Mouse (Mus musculus) left cerebral cortex, adult 9 months (tissue): ENCODE results near the gene Gm20662.
A peak's percentile ranks its signal among the peaks of the same experiment; 100 is the strongest.

ENCODE experiments used
- DNase-seq, 2 experiments: peaks; one replicate each; pipeline ENCODE4 v3.0.0; 2022; ENCODE audit warnings: low spot score in 2 of 2

Gm20662 gene

DNA sequence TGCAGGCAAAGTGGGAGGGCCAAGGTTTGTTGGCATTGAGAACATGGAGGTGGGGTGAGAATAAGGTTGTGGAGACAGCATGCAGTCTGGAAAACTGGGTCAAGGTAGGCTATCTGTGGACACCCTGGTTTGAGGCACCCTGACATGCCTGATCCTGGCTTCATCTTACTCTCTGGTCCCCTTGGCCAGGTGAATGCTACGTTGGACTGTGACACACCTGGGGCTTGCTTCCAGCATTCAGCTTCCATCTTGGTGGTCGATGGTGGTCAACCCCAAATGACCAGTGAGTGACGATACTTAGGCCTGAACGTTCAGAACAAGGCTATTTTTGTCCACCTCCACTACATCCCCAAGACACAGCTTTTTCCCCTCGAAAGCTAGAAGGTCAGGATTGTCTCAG, at the start of gene Gm20662:
Gene Gm20662 (plus strand): TSS at position 301 of the 400 bp plus-strand sequence.
- DNase-seq = no peak

GRCm38 (mm10) chr9:107947241-107948194, 48.6 kb upstream of the Gm20662 start:
- no peak for DNase-seq

- DNase-seq = no peak
Observed at GRCm38 (mm10) chr9:107949184-107949921, 46.8 kb upstream of the Gm20662 start.

GRCm38 (mm10) chr9:107949922-107950235, 46.3 kb upstream of the Gm20662 start, which contains the start of gene Traip:
TSS of gene Traip (plus strand) at chr9:107950136.
- no peak for DNase-seq

DNA sequence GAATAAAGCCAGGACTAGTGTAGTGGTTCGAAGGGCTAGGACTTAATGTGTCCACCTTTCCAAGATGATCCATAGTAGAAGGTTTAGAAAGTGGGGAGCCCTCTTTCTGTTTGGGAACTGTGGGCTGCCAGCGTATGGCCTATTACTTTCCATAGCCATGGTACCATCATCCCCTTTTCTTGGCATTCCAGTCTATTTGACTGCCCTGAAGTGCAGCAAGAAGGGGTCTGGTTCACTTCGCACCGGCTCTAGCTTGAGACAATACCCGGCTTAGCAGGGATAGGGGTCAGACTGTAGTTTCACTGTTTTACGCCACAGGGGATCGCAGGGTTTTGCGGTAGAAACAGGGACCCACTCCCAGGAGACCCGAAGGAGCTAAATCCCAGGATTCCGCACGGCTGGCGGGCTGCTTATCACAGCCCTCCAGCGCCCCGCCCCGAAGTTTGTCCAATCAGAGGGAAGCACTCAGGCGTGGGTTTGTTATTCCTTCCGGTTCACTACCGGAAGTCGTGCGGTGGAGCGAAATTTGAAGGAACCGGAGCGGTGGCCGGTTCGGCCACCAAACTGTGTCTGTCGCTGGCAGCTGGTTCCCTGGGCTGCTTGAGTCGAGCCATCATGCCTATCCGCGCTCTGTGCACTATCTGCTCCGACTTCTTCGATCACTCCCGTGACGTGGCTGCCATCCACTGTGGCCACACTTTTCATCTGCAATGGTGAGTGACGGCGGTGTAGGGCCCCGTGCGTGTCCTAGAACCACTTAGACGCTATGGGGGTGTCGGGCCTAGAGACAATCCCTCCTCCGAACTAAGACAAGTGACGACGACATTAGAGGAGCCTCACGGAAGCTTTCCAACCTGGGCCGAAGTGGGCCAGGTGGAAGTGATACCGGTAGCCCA, 45.4 kb upstream of the Gm20662 start:
- peak; percentile 71 to 91 for DNase-seq

DNA sequence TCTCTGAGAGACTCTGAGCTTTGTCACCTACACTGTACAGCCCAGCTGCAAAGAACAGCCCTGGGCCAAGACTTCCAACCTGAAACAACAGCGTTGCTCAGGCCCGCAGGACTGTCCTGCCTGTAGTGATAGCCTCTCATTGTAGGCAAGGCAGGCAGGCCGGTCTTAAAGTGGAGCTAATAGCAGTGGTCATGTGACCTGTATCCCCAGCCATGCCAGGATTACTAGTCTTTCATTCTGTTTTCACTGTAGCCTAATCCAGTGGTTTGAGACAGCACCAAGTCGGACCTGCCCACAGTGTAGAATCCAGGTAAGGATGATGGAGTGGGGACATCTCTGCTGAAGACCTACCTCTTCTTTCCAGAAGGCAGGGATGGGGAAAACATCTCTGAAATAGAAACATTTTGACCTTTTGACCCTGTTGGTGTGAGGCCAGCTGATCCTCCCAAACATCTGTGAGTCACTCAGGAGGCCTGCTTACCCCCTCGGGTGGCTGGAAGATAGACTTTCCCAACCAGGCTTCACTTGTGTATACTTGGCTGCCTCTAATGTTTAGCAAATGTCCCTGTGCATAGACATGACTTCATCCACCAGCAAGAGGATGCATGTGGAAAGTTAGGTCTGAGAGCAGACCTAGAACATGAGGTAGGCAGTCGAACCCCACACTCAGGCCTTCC, 40.4 kb upstream of the Gm20662 start:
- DNase-seq = no peak

GRCm38 (mm10) chr9:107957141-107957540, 39.0 kb upstream of the Gm20662 start:
- no peak for DNase-seq

- no peak for DNase-seq
Observed at GRCm38 (mm10) chr9:107959896-107960295, 36.3 kb upstream of the Gm20662 start.

GRCm38 (mm10) chr9:107960928-107961327, 35.2 kb upstream of the Gm20662 start:
- DNase-seq = no peak

GRCm38 (mm10) chr9:107961351-107961762, 34.8 kb upstream of the Gm20662 start:
- peak; percentile 89 to 91 for DNase-seq

- peak; percentile 72 to 82 for DNase-seq
Observed at GRCm38 (mm10) chr9:107961881-107962280, 34.3 kb upstream of the Gm20662 start.

DNA sequence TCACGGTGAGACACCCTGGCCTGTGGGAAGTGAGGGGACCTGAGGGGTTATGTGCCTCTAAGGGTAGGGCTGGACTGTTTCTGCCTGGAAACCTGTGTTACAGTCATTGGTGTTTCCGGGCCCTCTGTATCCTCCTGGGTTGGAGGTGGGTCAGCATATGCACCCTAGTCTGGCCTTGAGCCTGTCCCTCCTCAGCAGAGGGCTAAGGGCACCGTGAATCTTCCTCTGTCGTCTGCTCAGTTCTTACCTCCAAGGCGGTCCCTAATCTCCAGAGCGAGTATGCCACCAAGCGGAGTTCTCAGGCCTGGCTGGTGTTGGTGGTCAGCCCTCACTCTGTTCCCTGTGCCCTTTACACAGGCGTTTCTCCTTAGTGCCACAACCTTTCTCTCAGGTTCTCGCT, 33.2 kb upstream of the Gm20662 start:
- DNase-seq = no peak

DNA sequence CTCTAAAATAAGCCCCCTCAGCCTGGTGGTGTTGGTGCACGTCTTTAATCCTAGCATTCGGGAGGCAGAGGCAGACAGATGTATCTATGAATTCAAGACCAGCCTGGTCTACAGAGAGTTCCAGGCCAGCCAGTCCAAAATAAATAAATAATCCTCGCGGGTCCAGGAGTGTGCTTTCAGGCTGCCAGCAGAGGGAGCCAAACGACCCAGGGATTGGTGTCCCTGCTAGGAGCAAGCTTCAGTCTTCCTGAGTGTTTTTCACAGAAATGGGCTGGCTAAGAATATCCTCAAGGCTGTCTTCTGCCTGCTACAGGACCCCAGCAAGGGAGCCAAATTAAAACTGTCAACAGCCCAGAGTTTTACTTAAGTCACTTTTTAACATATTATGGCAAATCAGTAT, 32.4 kb upstream of the Gm20662 start:
- DNase-seq = peak in 1 of 2 experiments; percentile 84

- no peak for DNase-seq
Observed at GRCm38 (mm10) chr9:107964681-107965080, 31.5 kb upstream of the Gm20662 start.

DNA sequence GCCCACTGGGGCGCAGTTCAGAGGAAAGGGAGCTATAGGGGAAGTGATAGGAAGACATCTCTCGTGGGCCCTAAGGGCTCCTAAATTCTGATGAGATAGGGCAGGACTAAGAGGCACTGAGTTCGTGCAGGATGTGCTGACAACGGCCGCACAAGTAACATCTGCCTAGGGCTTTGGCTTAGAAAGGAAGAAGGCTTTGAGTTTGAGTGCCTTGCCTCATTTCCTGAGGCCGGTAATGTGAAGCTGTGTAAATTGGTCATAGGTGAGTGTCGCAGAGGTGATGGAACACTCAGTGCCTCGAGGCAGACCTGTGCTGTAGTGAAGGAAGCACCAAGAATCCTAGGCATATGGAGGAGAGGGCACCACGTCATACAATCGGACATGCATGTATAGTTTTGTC, 29.5 kb upstream of the Gm20662 start:
- no peak for DNase-seq

DNA sequence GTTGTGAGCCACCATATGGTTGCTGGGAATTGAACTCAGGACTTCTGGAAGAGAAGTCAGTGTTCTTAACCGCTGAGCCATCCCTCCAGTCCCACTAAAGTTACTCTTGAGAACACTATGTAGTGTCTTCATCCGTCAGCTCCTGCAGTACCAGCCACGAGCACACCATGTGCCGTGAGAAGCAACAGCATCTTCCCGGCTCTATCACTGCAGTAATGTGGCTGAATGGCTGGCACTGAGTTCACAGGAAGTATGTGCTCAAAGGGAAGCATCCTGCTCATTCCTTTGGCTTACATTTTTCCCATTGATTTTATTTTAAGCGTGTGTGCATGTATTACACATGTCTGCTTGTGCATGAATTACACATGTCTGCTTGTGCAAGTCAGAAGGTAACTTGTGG, 28.7 kb upstream of the Gm20662 start:
- DNase-seq = no peak

GRCm38 (mm10) chr9:107968531-107968930, 27.6 kb upstream of the Gm20662 start:
- no peak for DNase-seq

- no peak for DNase-seq
Observed at GRCm38 (mm10) chr9:107970311-107970710, 25.8 kb upstream of the Gm20662 start.

GRCm38 (mm10) chr9:107971690-107972541, 24.2 kb upstream of the Gm20662 start:
- DNase-seq = no peak

- DNase-seq = no peak
Observed at GRCm38 (mm10) chr9:107974491-107975171, 21.5 kb upstream of the Gm20662 start.
